Mouse (Mus musculus): ENCODE measurements around the gene Slc6a17.

Gene Slc6a17

GRCm38 (mm10) chr3:107462160-107462559 lies 55.7 kb downstream of the Slc6a17 start:
- DNase-seq (ENCODE audit: low spot score): peak; percentile 72

GRCm38 (mm10) chr3:107459773-107460431 lies 57.9 kb downstream of the Slc6a17 start:
- DNase-seq (ENCODE audit: low spot score): no peak

- DNase-seq (ENCODE audit: low spot score): peak; percentile 19
Measured at GRCm38 (mm10) chr3:107459196-107459772, 58.5 kb downstream of the Slc6a17 start, which contains the start of gene Kcnc4. Kcnc4 (minus strand) TSS chr3:107459552.

- DNase-seq (ENCODE audit: low spot score): no peak
Measured at GRCm38 (mm10) chr3:107458528-107459195, 59.2 kb downstream of the Slc6a17 start.

GRCm38 (mm10) chr3:107458104-107458503 lies 59.7 kb downstream of the Slc6a17 start:
- no peak for DNase-seq (ENCODE audit: low spot score)

- DNase-seq (ENCODE audit: low spot score): no peak
Measured at GRCm38 (mm10) chr3:107454280-107454679, 63.5 kb downstream of the Slc6a17 start.

GRCm38 (mm10) chr3:107446822-107447221 lies 71.0 kb downstream of the Slc6a17 start:
- no peak for DNase-seq (ENCODE audit: low spot score)

- no peak for DNase-seq (ENCODE audit: low spot score)
Measured at GRCm38 (mm10) chr3:107443866-107444265, 74.0 kb downstream of the Slc6a17 start.

GRCm38 (mm10) chr3:107442191-107442590 lies 75.6 kb downstream of the Slc6a17 start:
- DNase-seq (ENCODE audit: low spot score): no peak

GRCm38 (mm10) chr3:107441306-107441705 lies 76.5 kb downstream of the Slc6a17 start:
- no peak for DNase-seq (ENCODE audit: low spot score)

GRCm38 (mm10) chr3:107439280-107439679 lies 78.5 kb downstream of the Slc6a17 start:
- DNase-seq (ENCODE audit: low spot score): no peak

GRCm38 (mm10) chr3:107437666-107438065 lies 80.2 kb downstream of the Slc6a17 start:
- no peak for DNase-seq (ENCODE audit: low spot score)

GRCm38 (mm10) chr3:107436434-107436833 lies 81.4 kb downstream of the Slc6a17 start:
- DNase-seq (ENCODE audit: low spot score): no peak

- no peak for DNase-seq (ENCODE audit: low spot score)
Measured at GRCm38 (mm10) chr3:107433614-107434013, 84.2 kb downstream of the Slc6a17 start.

- DNase-seq (ENCODE audit: low spot score): no peak
Measured at GRCm38 (mm10) chr3:107431268-107431667, 86.5 kb downstream of the Slc6a17 start.

GRCm38 (mm10) chr3:107424258-107425041 lies 93.4 kb downstream of the Slc6a17 start:
- DNase-seq (ENCODE audit: low spot score): no peak

GRCm38 (mm10) chr3:107420156-107420555 lies 97.7 kb downstream of the Slc6a17 start:
- DNase-seq (ENCODE audit: low spot score): no peak

Data from urinary bladder, postnatal 25 days (tissue).